Mouse (Mus musculus) liver, adult (tissue): ENCODE measurements around the gene Ntng1.

Experiments
- GATA4 ChIP-seq: IDR thresholded peaks from 2 replicates; pipeline ENCODE4 v1.6.1; 2014; ENCODE audit warnings: mild to moderate bottlenecking, low read length; ENCODE audit not compliant: insufficient replicate concordance

Ntng1 gene

DNA sequence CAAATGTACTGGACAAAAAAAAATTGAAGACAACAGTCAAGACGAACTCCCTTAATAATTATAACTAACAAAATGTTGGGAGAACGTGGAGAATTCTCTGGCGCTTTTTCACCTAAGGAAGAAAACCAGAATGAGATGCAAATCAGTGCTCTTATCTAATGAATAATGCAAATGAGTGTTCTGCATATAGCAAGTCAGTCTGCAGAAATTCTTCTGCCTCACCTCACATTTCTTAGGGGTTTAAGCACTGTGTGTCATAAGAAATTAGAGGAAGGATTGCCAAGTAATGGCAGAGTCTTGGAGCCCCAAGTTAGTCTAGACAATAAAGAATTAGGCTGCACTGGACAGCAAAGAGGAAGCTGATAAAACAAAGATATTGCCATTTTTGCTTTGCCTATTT lies 49.8 kb downstream of the Ntng1 start:
- TF ChIP-seq GATA4 = no peak

DNA sequence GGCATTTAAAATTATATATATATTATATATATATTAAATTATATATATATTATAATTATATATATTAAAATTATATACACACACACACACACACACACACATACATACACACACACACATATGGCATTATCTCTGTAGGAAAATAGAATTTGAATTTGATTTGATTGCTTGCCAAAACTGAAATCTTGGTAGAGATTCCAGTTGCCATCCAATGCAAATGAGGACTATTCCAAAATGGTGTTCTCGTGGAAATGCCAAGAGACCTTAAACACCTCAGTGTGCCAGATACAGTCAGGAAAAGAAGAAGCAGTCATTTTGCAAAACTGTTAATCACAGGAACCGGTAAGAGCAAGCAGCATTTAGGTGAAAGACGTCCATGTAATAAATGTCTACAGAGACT lies 51.3 kb downstream of the Ntng1 start:
- no peak for TF ChIP-seq GATA4

DNA sequence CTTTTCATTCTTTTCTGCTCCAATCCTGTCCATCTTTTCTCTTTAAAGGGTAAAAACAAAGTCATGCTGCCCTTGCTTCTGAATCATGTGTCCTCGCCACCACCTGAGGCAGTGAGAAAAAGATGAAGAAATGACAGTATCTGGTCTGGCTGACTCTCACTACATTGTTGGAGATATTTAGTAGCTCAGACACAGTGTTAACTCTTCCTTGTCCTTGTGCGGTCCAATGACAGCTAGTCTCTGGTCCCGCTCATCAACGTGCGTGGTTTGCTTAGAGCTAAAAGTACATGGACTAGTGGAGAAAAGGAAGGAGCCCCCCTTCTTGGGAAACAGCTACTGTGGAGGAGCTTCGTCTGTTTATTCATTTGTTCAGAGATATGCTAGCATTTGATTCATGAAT lies 56.6 kb downstream of the Ntng1 start:
- no peak for TF ChIP-seq GATA4

DNA sequence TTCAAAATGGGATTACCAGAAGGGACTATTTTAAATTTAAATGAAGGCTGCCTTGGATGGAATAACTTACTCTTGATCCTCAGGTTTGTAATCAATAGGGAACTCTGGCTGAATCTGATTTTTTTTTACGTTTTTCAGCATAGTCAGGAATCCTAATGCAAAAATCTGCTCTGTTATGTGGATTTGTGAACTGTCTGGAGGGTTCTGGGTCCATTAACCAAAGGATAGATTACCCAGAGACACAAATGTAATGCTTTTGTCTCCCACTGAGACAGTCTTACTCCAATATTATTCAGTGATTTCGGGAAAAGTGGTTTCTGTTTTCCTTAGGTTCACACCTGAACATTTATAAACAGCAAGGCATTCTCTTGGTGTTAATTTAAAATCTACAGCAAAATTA lies 58.5 kb downstream of the Ntng1 start:
- no peak for TF ChIP-seq GATA4

DNA sequence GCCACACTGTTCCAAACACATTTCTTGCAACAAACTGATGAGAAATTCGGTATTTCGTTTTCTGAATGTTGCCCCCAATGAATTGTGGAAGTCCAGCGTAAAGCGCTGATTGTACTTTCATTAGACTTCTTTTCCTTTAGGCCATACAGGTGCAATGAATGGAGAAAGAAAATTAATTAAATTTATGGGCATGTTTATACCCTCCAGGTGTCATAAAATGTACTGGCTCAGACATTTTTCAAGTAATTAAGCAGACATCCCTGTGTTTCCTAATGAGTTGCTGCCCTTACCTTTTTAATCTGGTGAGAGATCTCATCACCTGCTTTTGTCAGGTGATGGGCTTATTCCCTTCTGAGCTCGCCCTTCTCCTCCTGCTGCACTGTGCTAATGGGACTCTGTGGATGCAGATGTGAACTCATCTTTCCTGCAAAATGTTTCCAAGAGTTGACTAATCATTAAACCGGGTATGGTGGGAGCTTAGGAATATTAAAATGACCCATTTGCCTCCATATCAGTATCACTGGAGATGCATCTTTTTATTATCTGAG lies 79.0 kb downstream of the Ntng1 start:
- TF ChIP-seq GATA4 = no peak

DNA sequence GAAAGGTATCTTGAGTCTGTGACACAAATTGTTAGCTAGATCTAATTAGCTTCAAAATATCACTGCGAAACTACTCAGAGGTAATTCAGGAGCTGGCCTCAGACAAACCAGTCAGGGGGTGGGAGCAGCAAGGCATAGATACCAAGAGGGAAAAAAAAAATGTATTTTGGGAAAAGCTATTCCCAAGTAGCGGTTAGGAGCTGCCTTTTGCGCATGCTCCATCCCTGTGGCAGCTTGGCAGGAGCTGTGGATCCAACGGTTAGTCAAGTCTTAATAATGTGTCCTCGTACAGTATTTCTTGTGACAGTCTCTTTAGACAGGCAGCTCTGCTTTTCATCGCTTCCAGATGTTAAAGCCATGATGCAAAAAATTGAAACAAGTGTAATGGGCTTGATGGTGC lies 87.9 kb downstream of the Ntng1 start:
- no peak for TF ChIP-seq GATA4

DNA sequence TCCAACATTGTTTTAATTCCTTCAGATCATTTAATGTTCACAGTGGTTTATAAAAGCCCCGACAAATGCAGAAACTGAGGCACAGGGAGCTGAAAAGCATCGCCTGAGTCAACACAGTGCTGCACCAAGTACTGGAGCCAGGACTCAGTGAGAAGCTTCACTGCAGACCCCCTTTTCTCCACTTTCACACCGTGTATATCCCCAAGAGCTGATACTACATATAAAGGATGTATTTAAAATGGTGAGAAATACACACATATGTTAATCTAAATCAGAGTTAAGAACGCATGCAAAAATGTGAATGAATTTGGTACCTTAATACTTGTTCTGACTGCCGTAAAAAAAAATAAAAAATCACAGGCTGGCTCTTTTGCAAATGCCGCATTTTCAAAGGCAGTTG lies 88.4 kb downstream of the Ntng1 start:
- no peak for TF ChIP-seq GATA4

DNA sequence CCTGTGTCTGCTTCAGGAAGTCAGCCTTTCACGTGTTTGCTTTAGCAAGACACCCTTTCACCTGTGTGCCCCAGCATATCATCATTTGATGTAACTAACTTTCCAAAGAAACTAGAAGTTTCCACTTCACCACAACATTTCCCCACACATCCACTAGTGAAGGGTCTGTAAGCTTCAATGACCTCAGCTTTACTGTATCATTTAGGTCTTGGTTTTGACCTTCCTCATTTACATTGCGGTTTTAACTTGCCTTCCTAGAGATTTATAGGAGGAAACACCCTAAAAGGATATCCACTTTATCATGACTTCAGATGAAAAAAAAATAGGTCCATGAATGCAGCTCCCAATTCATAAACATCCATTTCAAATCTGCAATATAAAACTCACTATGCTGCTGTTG lies 89.7 kb downstream of the Ntng1 start:
- no peak for TF ChIP-seq GATA4

DNA sequence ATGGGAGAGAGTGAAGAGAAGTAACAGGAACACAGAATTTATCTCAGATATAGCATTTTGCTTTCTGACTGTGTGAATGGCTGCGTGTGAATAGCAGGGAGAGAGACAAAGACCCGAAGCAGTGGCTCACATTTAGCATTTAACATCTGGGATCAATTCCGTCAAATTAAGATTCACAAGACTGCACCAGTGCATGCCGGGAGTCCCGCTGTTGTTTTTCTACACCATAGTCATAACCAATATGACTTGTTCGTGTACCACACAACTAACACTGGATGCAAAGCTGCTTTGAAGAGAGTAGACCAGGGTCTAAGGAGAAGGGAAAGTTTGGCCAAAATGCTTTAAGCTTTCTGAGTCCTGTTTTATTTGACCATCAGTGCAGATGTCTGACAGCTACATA lies 95.7 kb downstream of the Ntng1 start:
- no peak for TF ChIP-seq GATA4

DNA sequence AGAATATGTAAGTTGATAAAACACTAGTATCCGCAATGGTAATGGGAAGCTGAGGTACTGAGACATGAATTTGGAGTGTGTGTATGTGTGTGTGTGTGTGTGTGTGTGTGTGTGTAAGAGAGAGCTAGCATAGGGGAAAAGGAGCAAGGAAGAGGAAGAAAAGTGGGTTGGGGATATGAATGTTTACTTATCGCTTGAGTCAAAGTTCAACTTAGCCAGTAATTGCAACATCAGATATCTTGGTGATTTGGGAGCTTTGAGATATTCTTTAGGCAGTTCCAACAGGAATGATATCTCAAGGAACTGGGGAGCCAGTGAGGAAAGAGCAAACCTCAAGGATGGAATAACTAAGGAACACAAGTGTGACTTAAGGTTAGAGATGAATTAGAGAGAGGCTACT lies 97.1 kb downstream of the Ntng1 start:
- no peak for TF ChIP-seq GATA4

DNA sequence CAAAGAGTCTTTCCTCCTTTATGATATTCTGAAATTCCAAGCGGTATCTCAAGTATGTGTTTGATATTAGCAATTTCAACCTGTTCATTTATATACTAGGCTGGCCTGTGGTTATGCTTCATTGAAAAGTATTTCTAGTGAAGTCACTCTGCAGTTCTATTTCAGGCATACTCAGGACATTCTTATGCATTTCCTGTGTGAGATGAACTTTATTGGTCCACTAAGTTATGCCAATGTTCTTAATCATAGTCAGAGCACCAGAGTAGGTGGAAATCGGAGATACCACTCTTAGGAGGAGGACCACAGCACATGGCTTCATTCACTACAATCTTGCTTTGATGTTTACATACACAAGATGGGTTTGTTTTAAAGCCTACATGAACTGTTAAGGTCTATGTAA lies 99.6 kb downstream of the Ntng1 start:
- no peak for TF ChIP-seq GATA4

DNA sequence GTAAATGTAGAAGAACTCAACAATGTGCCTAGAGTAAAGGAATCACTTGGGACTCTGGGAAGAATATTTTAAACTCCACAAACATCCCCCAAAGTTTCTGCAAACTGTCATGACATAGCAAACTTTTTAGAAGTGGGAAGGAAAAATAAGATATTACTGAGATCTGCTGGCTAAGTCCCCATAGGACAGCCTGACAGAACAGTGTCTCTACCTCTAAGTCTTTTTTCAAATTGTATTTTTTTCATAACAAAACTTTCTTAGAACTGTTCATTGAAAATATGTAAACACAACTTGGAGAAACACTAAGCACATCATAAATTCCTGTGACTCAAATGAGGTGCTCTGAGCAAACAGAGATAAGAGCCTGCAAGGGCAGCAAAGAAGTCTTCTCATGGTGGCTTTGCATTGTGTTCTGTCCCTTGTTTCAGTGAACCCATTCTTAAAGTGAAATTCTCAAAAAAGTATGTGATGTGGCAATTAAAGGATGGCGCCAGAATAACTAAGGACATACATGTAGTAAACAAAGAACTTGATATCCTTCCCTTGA lies 100.1 kb downstream of the Ntng1 start:
- TF ChIP-seq GATA4 = no peak

DNA sequence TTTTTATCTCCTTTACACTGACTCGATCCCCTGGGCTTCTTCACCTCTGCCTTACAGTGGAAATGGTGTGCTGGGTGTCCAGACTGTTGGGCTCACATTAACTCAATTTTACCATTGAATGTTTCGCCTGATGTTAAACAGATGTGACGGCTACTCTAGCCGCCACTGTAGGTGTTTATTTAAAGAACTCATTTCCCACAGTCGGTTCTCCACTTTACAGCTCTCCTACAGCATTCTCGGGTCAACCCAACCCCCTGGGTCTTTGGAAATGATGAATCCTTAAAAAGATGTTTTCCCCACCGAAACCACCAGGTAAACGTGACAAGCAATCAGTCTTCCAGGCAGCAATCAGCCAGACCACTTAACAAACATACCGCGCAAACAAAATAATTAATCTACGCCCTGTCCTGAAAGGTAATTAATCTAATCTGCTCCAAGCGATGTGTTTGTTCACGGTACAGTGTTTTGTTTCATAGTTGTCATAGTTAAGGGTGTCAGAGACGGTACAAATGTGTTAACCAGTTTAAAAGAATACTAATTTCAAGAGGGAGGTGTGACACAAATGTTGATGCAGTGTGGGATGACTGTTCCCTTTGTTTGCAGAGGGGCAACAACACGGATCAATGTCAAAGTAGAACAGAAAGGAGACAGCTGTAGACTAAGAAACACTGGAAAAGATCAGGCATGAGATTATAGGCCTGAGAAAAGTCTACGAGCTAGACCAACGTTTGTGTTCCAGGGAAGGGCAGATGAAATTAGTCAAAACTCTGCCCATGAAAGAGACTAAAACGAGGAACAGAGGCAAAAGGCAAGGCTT lies 120.8 kb downstream of the Ntng1 start:
- no peak for TF ChIP-seq GATA4

DNA sequence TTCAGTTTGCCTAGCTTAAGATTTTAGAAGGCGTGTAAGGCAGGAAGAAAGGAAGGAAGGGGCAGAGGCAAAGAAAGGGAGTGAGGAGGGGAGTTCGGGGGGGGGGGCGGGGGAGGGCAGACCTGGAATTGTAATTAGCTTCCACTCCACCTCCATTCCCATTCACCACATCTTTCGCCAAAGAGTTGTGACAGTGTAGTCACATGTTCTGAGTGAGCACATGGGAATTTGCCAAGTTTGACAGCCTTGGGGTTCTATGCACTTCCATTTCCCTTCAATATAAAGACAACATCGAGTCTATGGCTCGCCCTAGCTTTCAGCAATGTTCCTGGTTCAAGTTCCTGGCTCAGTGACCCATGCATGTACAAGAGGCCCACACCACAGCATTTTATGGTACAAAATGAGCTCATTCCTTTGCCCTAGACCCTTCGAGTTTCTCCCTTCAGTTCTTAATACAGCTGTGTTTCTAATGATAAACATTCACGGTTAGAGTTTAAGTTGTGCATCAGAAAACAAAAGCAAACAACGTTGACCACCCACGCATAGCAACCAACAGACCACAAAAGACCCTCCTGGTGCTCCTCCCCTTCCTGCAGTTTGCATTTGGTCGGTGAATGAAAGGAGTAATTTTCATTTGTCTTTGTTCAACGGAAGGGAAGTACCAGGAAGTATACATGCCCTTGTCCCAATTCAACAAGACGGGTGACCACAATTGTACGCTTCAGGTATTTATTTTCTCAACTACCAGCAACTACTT lies 132.8 kb downstream of the Ntng1 start:
- no peak for TF ChIP-seq GATA4

DNA sequence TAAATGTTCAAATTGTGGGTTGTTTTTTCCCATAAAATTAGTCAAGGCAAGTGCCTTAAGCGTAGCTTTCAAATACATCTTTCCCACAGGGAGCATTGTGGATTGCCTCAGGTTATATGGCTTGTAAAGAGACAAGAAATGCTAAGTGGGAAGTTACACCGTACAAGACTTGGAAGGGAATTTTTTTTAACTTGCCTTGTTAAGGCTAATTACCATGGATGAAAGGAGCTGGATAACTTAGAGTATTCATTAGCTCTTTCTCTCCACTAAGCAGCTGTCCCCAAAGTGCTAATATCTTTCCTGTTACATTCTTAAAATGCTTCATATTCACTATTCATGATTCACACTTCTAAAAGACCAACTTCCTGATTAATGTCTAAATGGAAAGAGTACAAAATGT lies 133.4 kb downstream of the Ntng1 start:
- TF ChIP-seq GATA4 = no peak

DNA sequence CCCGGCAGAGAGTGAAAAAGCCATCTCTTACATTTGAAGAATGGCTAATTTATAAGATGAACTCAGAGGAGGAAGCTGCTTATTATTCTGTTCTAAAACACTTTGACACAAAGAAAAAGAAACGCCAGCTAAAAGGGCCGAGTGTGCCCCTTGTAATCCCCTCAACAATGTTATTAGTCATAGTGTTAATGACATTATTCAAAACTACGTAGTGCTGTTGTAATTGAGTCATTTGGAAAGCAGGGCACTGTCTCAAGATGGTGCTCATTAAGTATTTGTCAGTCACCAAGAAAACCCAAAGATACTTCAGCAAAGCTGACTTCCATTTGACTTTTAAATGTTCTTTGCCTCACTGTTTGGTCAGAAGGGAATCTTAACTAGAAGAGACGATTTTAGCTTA lies 143.5 kb downstream of the Ntng1 start:
- TF ChIP-seq GATA4 = no peak
